Mouse (Mus musculus) heart, embryonic 13.5 days (tissue): Measurements from ENCODE around the gene Rasgrf1. TPM values are rescaled to one million over a fixed set of nuclear protein-coding genes. Genes with fewer than 3 reads are reported as not detected.

Experiments used
- ATAC-seq: fragments of 200-750 bp; cut with Nextera tagmentation; 2 replicates; pipeline ENCODE4 v1.8.0; 2017; ENCODE audit warnings: moderate TSS enrichment; ENCODE audit not compliant: insufficient number of reproducible peaks, low FRiP score, low TSS enrichment; ENCODE audit errors: extremely low read depth
- H3K27ac ChIP-seq: fragments of 300-500 bp; sonication (generic); replicated peaks from 2 replicates; pipeline ENCODE4 v1.5.1; 2015; ENCODE audit warnings: moderate library complexity, mild to moderate bottlenecking, inconsistent platforms
- H3K27me3 ChIP-seq: fragments of 300-500 bp; sonication (generic); replicated peaks from 2 replicates; pipeline ENCODE4 v1.6.1; 2015; ENCODE audit warnings: mild to moderate bottlenecking, inconsistent platforms
- H3K36me3 ChIP-seq: fragments of 300-500 bp; sonication (generic); 2 replicates; pipeline ENCODE4 v1.6.1; 2015; ENCODE audit warnings: mild to moderate bottlenecking, inconsistent platforms
- H3K4me1 ChIP-seq: fragments of 300-500 bp; sonication (generic); 2 replicates; pipeline ENCODE4 v1.6.1; 2015; ENCODE audit warnings: inconsistent platforms
- H3K4me2 ChIP-seq: fragments of 300-500 bp; sonication (generic); 2 replicates; pipeline ENCODE4 v1.6.1; 2015; ENCODE audit warnings: inconsistent platforms, mild to moderate bottlenecking, moderate library complexity
- H3K4me3 ChIP-seq: fragments of 300-500 bp; sonication (generic); 2 replicates; pipeline ENCODE4 v1.5.1; 2015; ENCODE audit warnings: moderate library complexity, mild to moderate bottlenecking, inconsistent platforms
- H3K9ac ChIP-seq: fragments of 300-500 bp; sonication (generic); 2 replicates; pipeline ENCODE4 v1.6.1; 2015; ENCODE audit warnings: inconsistent platforms, mild to moderate bottlenecking, moderate library complexity
- H3K9me3 ChIP-seq: fragments of 300-500 bp; sonication (generic); 2 replicates; pipeline ENCODE4 v1.6.1; 2016; ENCODE audit warnings: inconsistent platforms
- WGBS: fragments of 180-500 bp; shearing (Covaris S2); methylation state at CpG from one replicate; pipeline ENCODE4 v1.1.7; 2015; ENCODE audit warnings: mixed read lengths; 5-methylcytosine and 5-hydroxymethylcytosine counted together
- polyA plus RNA-seq: library from polyadenylated mRNA; unstranded; fragments of >200 nt; fragmentation: Nextera tagmentation; extraction: Ambion mirVana; gene quantifications from 2 replicates; pipeline ENCODE4 v1.2.1, GENCODE M21; 2015

Rasgrf1 gene
- polyA plus RNA-seq, 1 experiment from 2014 or later = 0.16 TPM

- Histone ChIP-seq H3K9ac (no peak overlapping the region), H3K27ac (no peak overlapping the region), H3K27me3 (no peaks in the 10 kb centered on the region), H3K36me3 (no peaks in the 10 kb centered on the region), H3K9me3 (no peaks in the 10 kb centered on the region), H3K4me3 (no peak overlapping the region), H3K4me2 (no peak overlapping the region), H3K4me1 (no peaks in the 10 kb centered on the region; the same call in 1 of the 2 replicates)
- no peak for ATAC-seq
- WGBS = 63% methylated on average over 2 of the region's 2 CpGs
These were observed 157.6 kb downstream of the Rasgrf1 start for GRCm38 (mm10) chr9:90067341-90067740.

- ATAC-seq = no peak
- no peaks in the 10 kb centered on the region; the same call in 1 of the 2 replicates for H3K4me1 ChIP-seq
- H3K9me3 ChIP-seq = no peaks in the 10 kb centered on the region
- no peaks in the 10 kb centered on the region for H3K36me3 ChIP-seq
- no peak overlapping the region for H3K4me2 ChIP-seq
- no peaks in the 10 kb centered on the region for H3K27me3 ChIP-seq
- H3K4me3 ChIP-seq = no peak overlapping the region
- WGBS = 84% methylated on average over 6 of the region's 6 CpGs
- H3K9ac ChIP-seq = no peak overlapping the region
- H3K27ac ChIP-seq = no peak overlapping the region
These were observed 159.1 kb downstream of the Rasgrf1 start for GRCm38 (mm10) chr9:90068786-90069185.

- H3K4me1 ChIP-seq = no peaks in the 10 kb centered on the region; the same call in 1 of the 2 replicates
- no peak for ATAC-seq
- H3K4me3 ChIP-seq = no peak overlapping the region
- no peaks in the 10 kb centered on the region for H3K27me3 ChIP-seq
- H3K27ac ChIP-seq = no peak overlapping the region
- no peak overlapping the region for H3K9ac ChIP-seq
- no peaks in the 10 kb centered on the region for H3K36me3 ChIP-seq
- no peaks in the 10 kb centered on the region for H3K9me3 ChIP-seq
- no peak overlapping the region for H3K4me2 ChIP-seq
- 62% methylated on average over 7 of the region's 7 CpGs for WGBS
These were observed 159.8 kb downstream of the Rasgrf1 start for GRCm38 (mm10) chr9:90069485-90069884.

- H3K4me3 ChIP-seq = no peak overlapping the region
- H3K4me1 ChIP-seq = no peaks in the 10 kb centered on the region; the same call in 1 of the 2 replicates
- H3K36me3 ChIP-seq = no peaks in the 10 kb centered on the region
- H3K27ac ChIP-seq = no peak overlapping the region
- WGBS = 68% methylated on average over 7 of the region's 7 CpGs
- ATAC-seq = no peak
- no peak overlapping the region for H3K9ac ChIP-seq
- H3K27me3 ChIP-seq = no peaks in the 10 kb centered on the region
- no peak overlapping the region for H3K4me2 ChIP-seq
- H3K9me3 ChIP-seq = no peaks in the 10 kb centered on the region
These were observed 160.5 kb downstream of the Rasgrf1 start for GRCm38 (mm10) chr9:90070174-90070573.

GRCm38 (mm10) chr9:90075336-90075735 lies 165.6 kb downstream of the Rasgrf1 start:
- H3K4me2 ChIP-seq = no peak overlapping the region
- 57% methylated on average over 4 of the region's 4 CpGs for WGBS
- H3K36me3 ChIP-seq = no peaks in the 10 kb centered on the region
- H3K4me1 ChIP-seq = no peaks in the 10 kb centered on the region
- no peak for ATAC-seq
- no peak overlapping the region for H3K9ac ChIP-seq
- H3K9me3 ChIP-seq = no peaks in the 10 kb centered on the region
- no peak overlapping the region for H3K27ac ChIP-seq
- H3K4me3 ChIP-seq = no peak overlapping the region
- no peaks in the 10 kb centered on the region for H3K27me3 ChIP-seq

GRCm38 (mm10) chr9:90076131-90076530 lies 166.4 kb downstream of the Rasgrf1 start:
- no peak for ATAC-seq
- H3K9me3 ChIP-seq = no peaks in the 10 kb centered on the region
- no peaks in the 10 kb centered on the region for H3K36me3 ChIP-seq
- H3K27me3 ChIP-seq = no peaks in the 10 kb centered on the region
- no peak overlapping the region for H3K27ac ChIP-seq
- no peak overlapping the region for H3K4me2 ChIP-seq
- H3K4me3 ChIP-seq = no peak overlapping the region
- WGBS = 80% methylated on average over 5 of the region's 5 CpGs
- H3K4me1 ChIP-seq = no peaks in the 10 kb centered on the region
- no peak overlapping the region for H3K9ac ChIP-seq

Other genes with a start within 250 kb of the Rasgrf1 start
- gene Tmed3, start 204.8 kb upstream of the Rasgrf1 start, polyA plus RNA-seq = 77.1 and 81.7 TPM in 2 replicates
- not detected in 2 replicates for gene Ankrd34c, start 171.4 kb upstream of the Rasgrf1 start, polyA plus RNA-seq
- 46.5 and 49.8 TPM in 2 replicates for gene Ctsh, start 144.2 kb downstream of the Rasgrf1 start, polyA plus RNA-seq
- 332 and 344 TPM in 2 replicates for gene Morf4l1, start 204.9 kb downstream of the Rasgrf1 start, polyA plus RNA-seq